Mouse (Mus musculus) liver (tissue): ENCODE measurements around the gene Thoc3.
"Not testable (repeated sequence)": the region's sequence is repeated elsewhere in the genome, so short reads cannot be mapped to it uniquely, and the experiment has no call there.

ENCODE experiments used
- DNase-seq: peaks from one replicate; pipeline ENCODE4 v3.0.0-alpha.2; 2020; ENCODE audit warnings: mixed read lengths

Thoc3 gene

DNA sequence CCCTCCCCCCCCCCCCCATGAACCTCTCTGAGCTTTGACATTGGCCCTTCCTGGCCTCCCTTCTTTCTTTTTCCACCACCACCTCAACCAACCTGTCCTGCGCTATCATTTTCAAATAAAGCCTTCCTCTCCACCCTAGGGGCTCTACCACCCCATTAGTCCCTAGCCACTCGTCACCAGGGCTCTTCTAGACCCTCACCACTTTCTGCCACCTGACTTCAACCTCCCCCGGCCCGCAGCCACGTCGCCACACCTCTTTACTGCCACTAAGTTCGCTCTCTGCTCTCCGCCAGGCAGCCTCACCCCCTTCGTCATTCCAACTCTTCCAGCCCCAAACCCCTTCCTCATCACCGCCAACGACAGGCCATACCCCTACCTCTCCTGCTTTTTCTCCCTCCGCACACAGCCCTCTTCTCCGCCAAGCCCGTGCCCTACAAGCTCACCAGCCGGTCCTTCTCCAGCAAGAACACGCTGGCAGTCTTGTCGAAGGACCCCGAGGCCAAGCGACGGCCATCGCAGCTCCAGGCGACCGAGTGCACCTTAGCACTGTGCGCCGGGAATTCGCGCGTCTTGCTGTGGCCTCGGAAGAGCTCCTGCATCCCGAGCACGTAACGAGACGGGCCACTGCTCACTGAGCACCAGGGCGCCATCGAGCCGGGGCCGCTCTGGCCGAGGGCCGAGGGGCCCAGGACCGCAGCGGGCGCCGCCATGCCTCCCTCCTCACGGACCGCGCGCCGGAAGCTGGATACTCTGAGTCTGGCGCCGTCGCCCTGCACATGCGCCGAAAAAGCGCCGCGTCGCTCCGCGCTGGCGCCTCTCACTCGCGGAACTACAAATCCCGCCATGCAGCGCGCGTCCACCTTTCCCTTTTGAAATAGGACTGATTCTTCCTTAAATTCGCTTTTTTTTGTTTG, at the start of gene Thoc3:
Gene Thoc3, minus strand, starts transcription at position 752 of the 914 bp plus-strand sequence.
- DNase-seq, result peak; percentile 90

DNA sequence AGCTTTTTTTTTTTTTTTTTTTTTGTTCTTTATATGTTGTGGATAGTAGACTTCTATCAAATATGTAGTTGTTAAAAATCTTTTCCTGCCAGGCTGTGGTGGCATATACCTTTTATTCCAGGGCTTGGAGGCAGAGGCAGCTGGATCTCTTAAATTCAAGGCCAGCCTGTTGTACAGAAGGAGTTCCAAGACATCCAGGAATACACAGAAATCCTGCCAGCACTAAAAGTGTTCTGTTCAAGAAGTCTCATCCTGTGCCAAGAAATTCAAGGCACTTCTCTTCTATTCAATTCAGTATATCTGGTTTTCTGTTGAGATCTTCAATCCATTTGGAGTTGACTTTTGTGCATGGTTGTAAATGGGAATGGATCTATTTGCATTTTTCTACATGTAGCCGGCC, 37.3 kb upstream of the Thoc3 start:
- no peak for DNase-seq

DNA sequence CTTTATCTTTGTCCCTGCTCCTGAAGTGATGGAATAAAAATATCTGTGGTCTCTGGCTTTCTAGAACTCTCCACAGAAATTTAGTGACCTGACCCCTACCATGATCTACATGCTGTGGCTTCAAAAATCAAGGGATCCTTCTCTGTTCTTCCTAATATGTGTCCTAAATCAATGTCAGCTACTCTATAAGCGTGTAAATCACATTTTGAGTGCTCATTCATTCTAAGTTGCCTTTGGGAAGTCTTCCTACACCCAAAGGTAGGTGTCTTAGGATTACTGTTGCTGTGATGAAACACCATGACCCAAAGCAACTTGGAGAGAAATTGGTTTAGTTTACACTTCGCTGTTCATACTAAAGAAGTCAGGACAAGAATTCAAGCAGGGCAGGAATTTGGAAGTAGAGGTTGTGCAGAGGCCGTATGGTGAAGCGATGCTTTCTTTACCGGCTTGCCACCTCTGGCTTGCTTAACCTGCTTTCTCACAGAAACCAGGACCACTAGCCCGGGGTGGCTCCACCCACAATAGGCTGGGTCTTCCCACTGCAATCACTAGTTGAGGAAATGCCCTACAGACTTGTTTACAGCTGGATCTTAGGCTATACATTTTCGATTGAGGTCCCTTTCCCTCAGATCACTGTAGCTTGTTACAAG, 36.1 kb upstream of the Thoc3 start:
- peak; percentile 40 for DNase-seq

DNA sequence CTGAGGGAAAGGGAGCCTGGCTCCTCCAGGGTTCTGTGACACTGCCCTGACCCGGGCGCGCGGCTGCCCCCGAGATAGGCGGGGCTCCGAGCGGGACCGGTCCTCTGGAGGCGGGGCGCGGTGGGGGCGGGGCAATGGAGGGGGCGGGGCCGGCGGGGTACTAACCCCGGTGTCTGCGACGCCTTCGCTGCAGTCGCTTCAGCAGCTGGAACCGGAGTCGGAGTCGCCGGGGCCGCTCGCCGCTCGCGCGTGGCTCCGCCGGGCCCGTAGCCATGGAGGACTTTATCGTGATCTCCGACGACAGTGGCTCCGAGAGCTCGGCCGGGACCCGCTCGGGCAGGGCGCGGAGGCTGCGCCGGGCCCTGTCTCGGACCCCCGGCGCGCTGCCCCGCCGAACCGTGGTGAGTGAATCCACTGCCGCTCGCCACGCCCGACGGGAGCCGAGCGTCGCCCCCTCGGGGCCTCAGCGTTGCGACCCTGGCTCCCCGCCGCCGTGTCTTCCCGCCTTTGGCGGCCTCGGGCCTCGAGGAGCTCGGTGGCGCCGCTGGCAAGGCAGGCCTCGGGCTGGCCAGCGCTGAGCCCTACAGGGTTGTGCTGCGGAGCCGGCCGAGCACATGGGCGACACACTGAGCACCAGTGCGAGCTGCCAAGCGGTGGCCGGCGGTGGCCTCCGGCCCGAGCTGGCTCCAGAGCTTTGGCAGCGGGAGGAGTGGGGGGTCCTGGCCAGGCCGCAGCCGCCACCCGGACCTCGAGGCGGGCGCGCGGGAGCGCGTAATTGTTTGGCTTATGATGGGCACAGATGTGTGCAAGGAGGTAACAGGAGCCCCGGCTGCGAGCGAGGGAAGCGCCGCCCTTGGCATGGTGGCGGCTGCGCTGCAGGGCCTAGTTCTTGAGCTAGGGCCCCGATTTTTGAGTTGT, 35.2 kb upstream of the Thoc3 start, which contains the start of gene Simc1:
Gene Simc1, plus strand, starts transcription at position 176 of the 918 bp plus-strand sequence.
- peak; percentile 90 for DNase-seq

DNA sequence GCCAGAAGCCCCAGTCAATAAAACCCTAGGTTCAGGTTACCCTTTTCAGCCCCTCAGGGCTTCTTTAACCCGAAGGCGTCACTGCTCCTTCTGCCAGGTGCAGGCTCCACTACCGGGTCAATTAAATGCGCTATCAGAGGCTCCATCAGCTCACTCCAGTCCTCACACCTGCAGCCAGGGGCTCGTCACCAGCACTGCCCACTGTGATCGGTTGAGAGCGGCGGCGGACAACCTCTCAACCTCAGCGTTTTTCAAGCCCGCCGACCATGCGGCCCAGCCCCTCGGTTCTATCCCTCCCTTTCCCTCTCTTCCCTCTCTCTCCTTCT, 34.6 kb upstream of the Thoc3 start:
- no peak for DNase-seq

DNA sequence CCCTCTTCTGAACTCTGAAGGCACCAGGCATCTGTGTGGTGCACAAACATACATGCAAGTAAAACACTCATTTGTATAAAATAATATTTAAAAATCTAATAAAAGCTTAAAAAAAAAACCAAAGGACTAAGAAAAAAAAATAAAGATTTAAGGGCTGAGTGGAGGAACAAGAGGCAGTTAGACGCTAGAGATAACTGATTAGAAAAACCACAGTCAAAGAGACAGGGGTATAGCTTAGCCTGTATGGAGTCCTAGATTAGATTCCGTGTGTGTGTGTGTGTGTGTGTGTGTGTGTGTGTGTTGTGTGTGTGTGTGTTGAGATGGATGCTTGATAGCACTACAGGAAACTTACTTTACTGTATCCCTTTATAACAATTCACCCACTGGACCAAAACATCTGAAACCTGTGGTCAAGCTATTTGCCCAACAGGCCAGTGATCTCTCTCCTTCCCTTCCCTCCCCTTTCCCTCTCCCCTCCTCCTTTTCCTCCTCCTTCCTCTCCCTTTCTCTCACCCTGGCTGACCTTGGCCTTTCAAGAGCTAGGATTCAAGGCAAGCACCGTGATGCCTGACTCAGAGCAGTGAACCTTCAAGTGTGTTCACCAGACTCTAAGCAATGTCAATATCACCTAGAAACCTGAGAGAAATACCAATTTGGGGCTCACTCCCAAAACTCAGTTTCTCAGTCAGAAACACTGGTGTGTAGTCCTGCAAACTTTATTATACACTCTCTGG, 33.5 kb upstream of the Thoc3 start:
- no peak for DNase-seq

DNA sequence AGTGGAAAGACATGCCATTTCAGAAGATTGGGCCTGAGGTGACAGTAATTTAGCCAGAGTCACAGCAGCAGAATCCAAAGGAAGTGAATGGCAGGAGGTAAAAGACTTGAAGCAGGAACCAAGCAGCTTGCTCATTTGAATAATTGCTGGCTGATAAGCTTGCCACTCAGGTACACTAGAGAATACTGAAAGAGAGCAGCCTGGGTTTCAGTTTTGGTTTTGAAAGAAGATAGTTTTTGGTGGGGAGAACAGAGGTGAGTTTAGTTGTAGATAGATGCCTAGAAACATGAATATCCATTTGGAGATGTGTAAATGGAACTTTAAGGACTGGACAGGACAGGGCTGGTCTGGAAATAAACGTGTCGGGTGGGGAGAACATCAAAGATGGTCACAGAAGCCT, 32.7 kb upstream of the Thoc3 start:
- no peak for DNase-seq

DNA sequence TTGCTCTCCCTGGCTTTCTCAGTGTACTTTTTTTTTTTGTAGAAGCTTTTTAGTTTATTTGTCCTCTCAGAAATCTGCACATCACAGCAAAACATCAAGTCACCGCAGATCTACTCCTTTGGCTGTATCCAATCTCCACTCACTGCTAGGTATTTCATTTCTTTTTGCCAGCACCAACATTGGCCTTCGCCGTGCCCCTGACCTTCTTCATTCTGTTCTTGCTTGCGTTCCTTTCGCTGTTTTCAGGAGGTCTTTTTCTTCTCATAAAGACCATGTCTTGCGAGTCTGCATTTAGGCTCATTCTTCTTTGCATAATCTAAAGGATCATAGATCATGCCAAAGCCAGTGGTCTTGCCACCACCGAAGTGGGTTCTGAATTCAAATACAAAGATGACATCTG, 30.9 kb upstream of the Thoc3 start:
- DNase-seq, result not testable (repeated sequence)

DNA sequence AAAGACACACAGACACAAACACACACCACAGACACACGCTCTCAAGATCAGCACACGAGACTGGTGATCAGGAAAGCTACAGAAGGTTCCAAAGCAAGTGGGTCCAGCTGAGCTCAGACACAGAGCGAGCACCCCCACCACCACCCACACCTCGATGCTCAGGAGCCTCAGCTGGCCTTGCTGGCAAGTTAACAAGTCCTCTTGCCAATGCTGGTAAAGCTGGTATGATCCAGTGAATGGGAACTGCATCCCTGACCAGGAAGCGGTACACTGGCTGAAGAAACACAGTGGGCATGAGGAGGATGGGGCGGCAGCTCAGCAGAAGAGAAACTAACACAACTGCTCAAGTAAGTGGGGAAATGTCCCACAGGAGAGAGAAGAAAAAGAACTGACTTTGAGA, 22.7 kb upstream of the Thoc3 start:
- no peak for DNase-seq

DNA sequence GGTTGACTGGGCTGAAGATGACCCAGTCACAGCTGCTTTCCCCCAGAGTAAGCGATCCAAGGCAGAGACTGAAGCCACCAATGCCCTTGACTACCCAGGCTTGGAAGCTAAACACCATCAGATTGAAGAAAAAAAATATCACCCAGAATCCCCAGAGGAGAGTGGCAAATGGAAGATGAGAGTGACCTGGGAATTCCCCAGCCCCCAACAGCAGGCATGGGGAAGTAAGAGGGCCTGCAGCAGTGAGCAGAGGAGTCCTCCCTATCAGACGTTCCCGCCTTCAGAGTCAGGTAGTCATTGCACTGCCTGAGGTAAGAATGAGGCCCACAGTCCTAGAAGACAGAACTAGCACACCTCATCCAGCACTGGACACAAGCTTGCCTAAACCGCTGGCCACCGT, 21.8 kb upstream of the Thoc3 start:
- DNase-seq, result no peak

DNA sequence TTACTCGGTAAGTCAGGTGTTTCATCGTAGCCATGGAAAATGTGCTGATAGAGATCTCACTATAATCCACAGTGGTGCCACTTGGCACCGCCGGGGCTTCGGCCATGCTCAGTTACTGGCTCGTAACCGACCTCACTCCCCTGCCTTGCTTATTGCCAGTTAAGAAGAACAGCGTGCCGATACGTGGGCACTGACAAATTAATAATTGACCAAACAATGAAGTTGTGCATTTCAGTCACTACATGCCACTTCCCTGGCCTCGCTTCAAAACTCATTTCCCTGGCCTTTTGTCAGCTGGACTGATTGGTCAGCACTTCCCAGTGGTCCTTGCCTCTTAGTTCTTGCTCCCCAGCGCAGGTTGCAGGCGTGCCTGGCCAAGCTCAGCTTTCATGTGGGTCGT, 12.8 kb upstream of the Thoc3 start:
- DNase-seq, result no peak

DNA sequence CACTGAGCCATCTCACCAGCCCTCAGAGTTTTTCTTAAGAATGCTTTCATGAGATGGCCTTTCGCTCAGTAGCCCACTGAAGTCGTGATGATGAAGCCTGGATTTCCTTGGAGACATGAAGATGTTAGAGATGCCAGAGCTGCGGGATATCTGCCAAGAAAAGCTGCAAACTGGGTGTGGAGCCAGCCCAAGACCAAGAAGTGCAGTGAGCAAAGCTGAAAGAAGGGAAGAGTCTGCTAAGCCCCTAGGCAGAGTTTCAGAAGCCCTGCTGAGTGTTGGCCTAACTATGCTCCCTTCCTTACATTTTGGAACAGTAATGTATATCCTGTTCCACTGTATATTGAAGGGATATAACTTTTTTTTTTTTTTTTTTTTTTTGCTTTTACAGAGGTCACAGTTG, 10.6 kb upstream of the Thoc3 start:
- DNase-seq, result no peak

DNA sequence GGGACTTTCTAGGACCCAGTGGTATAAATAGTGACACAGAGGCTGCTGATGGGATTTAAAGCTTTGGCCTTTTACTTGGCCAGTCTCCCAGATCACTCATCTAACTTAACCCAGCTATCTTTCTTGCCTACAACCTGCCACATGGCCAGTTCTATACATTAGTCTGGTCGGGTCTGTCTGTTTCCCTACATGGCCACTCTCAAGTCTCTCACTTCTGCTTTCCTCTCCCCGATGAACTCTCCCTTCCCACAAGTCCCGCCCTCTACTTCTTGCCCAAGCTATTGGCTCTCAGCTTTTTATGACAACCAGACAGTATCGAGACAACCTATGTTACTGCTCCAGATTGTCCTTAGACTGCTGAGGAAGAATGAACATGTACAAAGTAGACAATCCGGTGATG, 7.1 kb upstream of the Thoc3 start:
- no peak for DNase-seq

DNA sequence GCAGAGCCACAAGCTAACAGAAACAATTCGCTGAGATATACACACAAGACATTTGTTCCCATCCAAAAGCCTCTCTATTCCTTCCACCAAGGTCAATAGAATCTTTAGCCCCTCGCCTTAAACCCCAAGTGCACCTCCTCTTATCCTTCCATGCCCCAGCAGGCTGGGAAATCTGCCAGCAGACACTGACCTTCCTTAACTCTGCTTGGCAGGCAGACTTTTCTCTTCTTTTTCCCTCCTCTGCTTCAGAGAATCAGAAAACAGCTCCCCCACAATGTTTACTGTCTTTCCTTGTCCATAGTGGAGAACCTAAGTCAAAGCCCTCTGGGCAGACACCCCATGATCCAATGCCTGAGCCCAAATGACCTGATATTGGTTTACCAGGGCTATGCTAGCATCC, 6.3 kb upstream of the Thoc3 start:
- DNase-seq, result no peak

DNA sequence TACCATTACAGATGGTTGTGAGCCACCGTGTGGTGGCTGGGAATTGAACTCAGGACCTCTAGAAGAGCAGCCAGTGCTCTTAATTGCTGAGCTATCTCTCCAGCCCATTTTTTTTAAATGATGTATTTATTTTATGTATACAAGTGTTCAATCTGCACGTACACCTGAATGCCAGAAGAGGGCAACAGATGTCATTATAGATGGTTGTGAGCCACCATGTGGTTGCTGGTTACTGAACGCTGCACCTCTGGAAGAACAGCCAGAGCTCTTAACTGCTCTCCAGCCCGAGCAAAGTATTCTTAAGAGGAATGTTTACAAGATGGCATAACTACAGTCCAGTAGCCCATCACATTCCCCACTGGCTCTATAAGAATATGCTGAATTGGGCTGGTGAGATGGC, 3.3 kb upstream of the Thoc3 start:
- no peak for DNase-seq

DNA sequence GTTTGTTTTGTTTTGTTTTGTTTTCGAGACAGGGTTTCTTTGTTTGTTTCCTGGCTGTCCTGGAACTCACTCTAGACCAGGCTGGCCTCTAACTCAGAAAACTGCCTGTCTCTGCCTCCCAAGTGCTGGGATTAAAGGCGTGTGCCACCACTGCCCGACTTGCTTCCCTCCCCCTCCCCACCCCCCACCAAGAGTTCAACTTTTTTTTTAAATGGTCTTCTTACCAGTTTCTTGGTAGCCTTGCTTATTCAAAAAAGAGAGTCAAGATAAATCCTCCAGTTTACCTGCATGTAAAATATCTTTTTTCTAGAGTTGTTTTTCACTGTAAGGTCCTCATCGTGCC, 334 bp upstream of the Thoc3 start:
- DNase-seq, result no peak

DNA sequence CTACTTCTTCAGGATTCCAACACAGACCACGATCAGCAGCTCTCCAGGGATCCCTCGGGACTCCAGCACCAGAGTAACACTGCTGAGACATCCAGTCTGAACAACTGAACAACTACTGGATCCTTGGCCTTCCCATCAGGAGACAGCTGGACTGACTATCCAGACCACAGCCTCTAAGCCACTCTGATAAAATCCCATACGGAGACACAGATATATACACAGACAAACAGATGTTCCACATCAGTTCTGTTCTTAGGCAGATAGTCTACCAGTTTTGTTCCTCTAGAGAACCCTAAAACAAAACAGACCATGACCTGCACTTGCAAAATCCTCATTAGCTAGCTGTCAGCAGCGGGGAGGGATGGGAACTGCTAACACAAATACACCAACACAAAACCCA, 9.4 kb downstream of the Thoc3 start:
- no peak for DNase-seq

DNA sequence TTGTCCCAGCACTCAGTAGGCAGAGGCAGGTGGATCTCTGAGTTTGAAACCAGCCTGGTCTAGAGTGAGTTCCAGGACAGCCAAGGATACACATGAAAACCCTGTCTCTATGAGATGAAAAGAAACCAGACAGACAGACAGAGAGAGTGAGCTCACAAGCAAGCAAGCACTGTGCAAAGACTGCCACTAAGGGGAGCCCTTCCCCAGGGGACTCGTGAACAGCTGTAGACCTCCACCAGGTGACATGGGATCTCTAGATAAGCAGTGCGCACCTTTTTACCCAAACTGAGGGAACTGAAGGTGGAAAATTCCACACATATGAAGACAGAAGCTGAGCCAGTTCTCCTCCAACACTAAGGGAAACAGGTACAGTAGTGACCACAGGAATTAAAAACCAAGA, 11.6 kb downstream of the Thoc3 start:
- DNase-seq, result peak; percentile 20

DNA sequence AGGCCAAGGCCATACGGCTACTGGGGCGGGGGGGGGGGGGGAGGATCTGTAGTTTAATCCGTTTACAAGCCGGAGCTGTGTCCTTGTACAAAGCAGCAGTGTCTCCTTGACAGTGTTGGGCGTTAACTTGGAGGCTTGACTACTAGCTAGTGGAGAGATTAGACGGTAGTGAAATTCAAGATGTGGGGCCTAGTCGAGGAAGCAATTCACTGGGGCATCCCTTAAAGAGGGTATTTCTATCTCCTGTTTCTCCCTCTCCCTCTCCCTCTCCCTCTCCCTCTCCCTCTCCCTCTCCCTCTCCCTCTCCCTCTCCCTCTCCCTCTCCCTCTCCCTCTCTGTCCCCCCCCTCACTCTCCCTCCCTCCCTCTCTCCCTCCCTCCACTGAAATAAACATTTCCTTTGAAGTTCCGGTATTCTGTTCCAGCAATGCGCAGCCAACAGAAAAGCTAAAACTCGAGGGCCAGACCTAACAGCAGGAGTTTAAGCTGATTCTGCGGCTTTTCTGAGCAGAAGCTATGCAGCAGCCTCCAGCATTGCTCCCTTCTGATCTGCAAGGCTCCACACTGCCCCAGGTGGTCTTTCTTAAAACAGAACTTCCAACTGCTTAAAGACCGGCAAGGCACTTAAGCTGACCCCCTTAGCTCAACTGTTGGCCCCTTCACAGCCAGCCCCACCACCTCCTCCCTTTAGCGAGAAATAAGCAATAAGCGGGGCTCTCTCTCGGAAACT, 21.0 kb downstream of the Thoc3 start:
- peak; percentile 20 for DNase-seq

DNA sequence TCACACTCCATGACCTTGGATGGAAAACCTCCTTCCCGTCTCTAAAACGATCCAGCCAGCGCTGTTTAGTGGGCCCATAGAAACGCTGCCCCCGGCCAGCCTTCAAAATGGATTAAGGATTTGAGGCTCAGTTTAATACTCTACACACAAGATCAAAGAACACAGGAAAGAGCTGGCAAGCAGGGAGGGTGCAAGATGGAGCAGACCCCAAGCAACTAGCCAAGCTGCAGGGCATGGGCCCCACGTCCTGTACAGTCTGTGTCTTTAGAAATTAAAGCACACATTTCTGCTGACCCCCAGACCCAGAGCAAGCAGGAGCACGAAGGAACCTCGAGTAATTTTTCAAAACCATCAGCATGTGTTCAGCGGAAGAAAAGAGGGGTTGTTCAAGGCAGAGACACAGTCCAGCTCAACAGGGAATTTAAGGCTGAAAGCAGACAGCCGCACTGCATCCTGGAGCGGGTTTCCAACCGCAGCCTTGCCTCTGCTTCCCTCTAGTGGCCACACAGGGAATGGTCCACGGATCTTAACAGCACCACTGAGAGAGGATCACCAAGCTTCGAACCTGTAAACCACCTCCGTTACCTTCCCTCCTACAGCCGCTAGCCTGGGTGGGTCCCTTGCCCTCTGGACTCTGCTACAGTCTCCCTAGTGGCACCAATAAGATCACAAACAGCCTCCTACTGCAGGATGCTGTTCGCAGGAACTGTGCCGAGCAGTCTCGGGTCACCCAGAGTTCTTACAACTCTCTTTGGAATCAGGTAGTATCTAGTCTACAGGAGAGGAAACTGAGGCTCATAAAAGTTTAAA, 21.8 kb downstream of the Thoc3 start:
- DNase-seq, result peak; percentile 73

DNA sequence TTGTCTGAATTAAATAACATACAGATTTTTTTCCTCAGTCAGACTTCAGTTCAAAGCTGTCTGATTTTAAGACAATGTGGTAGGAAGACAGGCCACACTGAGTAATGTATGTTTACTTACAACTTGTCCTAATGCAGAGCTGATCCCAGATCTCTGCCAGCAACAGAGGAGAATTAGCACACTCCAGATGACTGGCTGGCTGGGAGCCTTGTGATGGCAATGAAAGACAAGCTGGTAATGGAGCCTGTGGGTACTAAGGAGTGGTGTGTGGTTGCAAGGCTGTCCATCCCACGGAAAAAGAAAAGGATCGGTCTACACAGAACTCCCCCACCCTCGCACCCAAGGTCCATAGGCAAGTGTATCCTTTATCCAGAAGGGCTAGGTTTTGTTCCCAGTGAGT, 25.0 kb downstream of the Thoc3 start:
- no peak for DNase-seq
